Mouse (Mus musculus) kidney, embryonic 16.5 days (tissue): ENCODE measurements at regions not wholly inside any gene's neighbourhood (a gene's known extent, or its start where the extent isn't known, plus 50 kb on each side); places are given as distances from the start of the nearest gene placed in this dataset.
A peak's percentile ranks its signal among the peaks of the same experiment; 100 is the strongest.

Experiments
- ATAC-seq: fragments of 200-750 bp; cut with Nextera tagmentation; 2 replicates; pipeline ENCODE4 v1.8.0; 2017; ENCODE audit warnings: moderate TSS enrichment; ENCODE audit not compliant: low FRiP score, low TSS enrichment
- H3K27ac ChIP-seq: fragments of 300-500 bp; sonication (generic); 2 replicates; pipeline ENCODE4 v1.5.1; 2014; ENCODE audit warnings: low read length
- H3K27me3 ChIP-seq: fragments of 300-500 bp; sonication (generic); 2 replicates; pipeline ENCODE4 v1.6.1; 2014; ENCODE audit warnings: low read length, control low read depth, mixed read lengths; ENCODE audit not compliant: insufficient read depth
- H3K36me3 ChIP-seq: fragments of 300-500 bp; sonication (generic); 2 replicates; pipeline ENCODE4 v1.6.1; 2014; ENCODE audit warnings: low read length, control low read depth, mixed read lengths; ENCODE audit not compliant: insufficient read depth
- H3K4me1 ChIP-seq: fragments of 300-500 bp; sonication (generic); 2 replicates; pipeline ENCODE4 v1.6.1; 2014; ENCODE audit warnings: low read length, control low read depth, mixed read lengths; ENCODE audit not compliant: insufficient read depth
- H3K4me2 ChIP-seq: fragments of 300-500 bp; sonication (generic); replicated peaks from 2 replicates; pipeline ENCODE4 v1.6.1; 2014; ENCODE audit warnings: low read depth, low read length
- H3K4me3 ChIP-seq: fragments of 300-500 bp; sonication (generic); 2 replicates; pipeline ENCODE4 v1.5.1; 2014; ENCODE audit warnings: mild to moderate bottlenecking, low read length
- H3K9ac ChIP-seq: fragments of 300-500 bp; sonication (generic); replicated peaks from 2 replicates; pipeline ENCODE4 v1.6.1; 2014; ENCODE audit warnings: low read length
- H3K9me3 ChIP-seq: fragments of 300-500 bp; sonication (generic); 2 replicates; pipeline ENCODE4 v1.6.1; 2016; ENCODE audit warnings: low read length, control low read depth
- WGBS: fragments of 180-500 bp; shearing (Covaris S2); extraction: QIAGEN DNeasy Blood & Tissue Kit; methylation state at CpG from one replicate; pipeline ENCODE4 v1.1.7; 2014; 5-methylcytosine and 5-hydroxymethylcytosine counted together

DNA sequence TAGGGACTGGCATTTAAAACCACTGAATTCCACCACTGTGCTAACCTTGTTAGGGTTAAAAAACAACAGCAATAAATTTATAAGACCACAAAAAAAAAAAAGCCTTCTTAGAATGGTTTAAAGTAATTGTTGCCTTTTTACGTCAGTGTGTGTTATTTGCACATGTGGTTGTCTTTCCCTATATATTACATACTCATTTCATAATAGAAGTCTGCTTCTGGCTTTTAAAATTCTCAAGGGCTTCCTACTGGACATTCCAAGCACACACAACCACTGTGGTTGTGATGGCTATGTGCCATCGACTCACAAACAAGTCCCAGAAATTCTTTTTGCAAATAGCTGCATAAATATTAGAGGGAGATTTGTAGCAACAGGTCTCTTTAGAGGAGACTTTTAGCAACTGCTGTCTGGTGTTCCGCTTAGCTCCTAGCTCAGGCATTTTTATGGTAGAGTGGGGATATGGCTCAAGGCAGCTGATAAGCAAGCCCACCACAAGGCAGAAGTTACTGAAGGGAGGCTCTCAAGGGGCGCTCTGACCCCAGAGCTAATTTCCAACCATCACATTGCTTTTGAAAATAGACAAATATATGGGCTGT lies 138.8 kb upstream of the Gpc5 start:
- H3K9me3 ChIP-seq, result no peaks in the 10 kb centered on the region
- no peak for ATAC-seq
- peaks cover 6% of the 10 kb centered on the region; the same call in 1 of the 2 replicates for H3K4me1 ChIP-seq
- H3K4me2 ChIP-seq, result no peak overlapping the region
- H3K4me3 ChIP-seq, result no peak overlapping the region
- WGBS, result 37% methylated on average over 4 of the region's 4 CpGs
- no peak overlapping the region for H3K9ac ChIP-seq
- no peaks in the 10 kb centered on the region for H3K36me3 ChIP-seq
- H3K27ac ChIP-seq, result no peak overlapping the region
- H3K27me3 ChIP-seq, result no peaks in the 10 kb centered on the region

- 66% methylated on average over 4 of the region's 4 CpGs for WGBS
- no peak overlapping the region for H3K4me3 ChIP-seq
- H3K9me3 ChIP-seq, result no peaks in the 10 kb centered on the region
- peaks cover 6% of the 10 kb centered on the region; the same call in 1 of the 2 replicates for H3K4me1 ChIP-seq
- no peaks in the 10 kb centered on the region for H3K27me3 ChIP-seq
- no peak overlapping the region for H3K27ac ChIP-seq
- no peaks in the 10 kb centered on the region for H3K36me3 ChIP-seq
- ATAC-seq, result no peak
- no peak overlapping the region for H3K4me2 ChIP-seq
- no peak overlapping the region for H3K9ac ChIP-seq
Measured at GRCm38 (mm10) chr14:114954287-114954686, 137.7 kb upstream of the Gpc5 start.

GRCm38 (mm10) chr14:114955572-114955971 lies 136.4 kb upstream of the Gpc5 start:
- no peaks in the 10 kb centered on the region for H3K27me3 ChIP-seq
- H3K4me2 ChIP-seq, result no peak overlapping the region
- no peak overlapping the region for H3K9ac ChIP-seq
- no peak overlapping the region for H3K27ac ChIP-seq
- H3K4me1 ChIP-seq, result peaks cover 6% of the 10 kb centered on the region; the same call in 1 of the 2 replicates
- 35% methylated on average over 2 of the region's 2 CpGs for WGBS
- no peak overlapping the region for H3K4me3 ChIP-seq
- ATAC-seq, result no peak
- H3K36me3 ChIP-seq, result no peaks in the 10 kb centered on the region
- no peaks in the 10 kb centered on the region for H3K9me3 ChIP-seq

DNA sequence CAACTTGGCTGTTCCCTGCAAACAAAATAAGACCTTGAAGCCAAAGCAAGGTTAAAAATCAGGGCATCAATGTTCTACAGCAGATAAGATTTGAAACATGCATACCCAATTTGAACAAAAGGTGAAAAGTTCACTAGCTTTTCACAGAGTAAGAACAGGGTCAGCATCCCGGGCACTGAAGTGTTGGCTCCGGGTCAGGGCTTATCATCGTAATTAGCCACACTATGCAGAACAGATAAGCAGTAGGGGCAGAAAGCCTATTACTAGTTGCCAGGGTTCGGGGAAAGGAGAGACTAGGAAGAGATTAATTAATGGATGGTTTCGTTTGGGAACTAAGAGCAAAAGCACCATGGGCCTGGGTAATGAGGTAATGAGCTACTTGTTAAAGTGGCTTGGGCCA lies 131.7 kb upstream of the Gpc5 start:
- no peak overlapping the region for H3K4me3 ChIP-seq
- no peaks in the 10 kb centered on the region for H3K4me1 ChIP-seq
- H3K9me3 ChIP-seq, result no peaks in the 10 kb centered on the region
- 64% methylated on average over 5 of the region's 5 CpGs for WGBS
- H3K9ac ChIP-seq, result no peak overlapping the region
- no peak overlapping the region for H3K4me2 ChIP-seq
- ATAC-seq, result peak; percentile 46; the same call in 1 of the 2 replicates
- no peak overlapping the region for H3K27ac ChIP-seq
- H3K27me3 ChIP-seq, result no peaks in the 10 kb centered on the region
- H3K36me3 ChIP-seq, result no peaks in the 10 kb centered on the region

DNA sequence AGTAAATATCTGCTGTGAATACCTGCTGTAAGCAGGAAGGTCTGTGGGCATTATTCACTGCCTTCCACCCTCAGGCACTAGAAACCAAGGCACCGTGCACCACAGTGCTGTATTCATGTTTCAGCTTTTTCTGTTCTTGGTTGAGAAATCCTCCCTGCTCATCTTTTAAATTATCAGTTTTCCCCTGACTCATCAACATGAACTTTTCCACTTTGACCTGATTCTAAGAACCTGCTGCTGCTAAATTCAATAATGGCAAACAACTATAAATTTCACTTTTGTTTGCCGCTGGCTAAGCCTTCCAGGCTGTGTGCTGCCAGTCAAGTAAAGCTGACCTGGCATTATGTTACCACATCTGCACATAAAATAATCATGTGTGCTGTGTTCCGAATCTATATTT lies 126.1 kb upstream of the Gpc5 start:
- 50% methylated on average over 3 of the region's 3 CpGs for WGBS
- no peak overlapping the region for H3K4me2 ChIP-seq
- H3K4me1 ChIP-seq, result no peaks in the 10 kb centered on the region
- H3K9me3 ChIP-seq, result no peaks in the 10 kb centered on the region
- H3K4me3 ChIP-seq, result no peak overlapping the region
- H3K9ac ChIP-seq, result no peak overlapping the region
- no peak for ATAC-seq
- no peaks in the 10 kb centered on the region for H3K27me3 ChIP-seq
- H3K27ac ChIP-seq, result no peak overlapping the region
- no peaks in the 10 kb centered on the region for H3K36me3 ChIP-seq

- Histone ChIP-seq H3K4me3 (no peak overlapping the region), H3K9me3 (no peaks in the 10 kb centered on the region), H3K4me1 (no peaks in the 10 kb centered on the region), H3K4me2 (no peak overlapping the region), H3K27me3 (no peaks in the 10 kb centered on the region), H3K9ac (no peak overlapping the region), H3K36me3 (no peaks in the 10 kb centered on the region), H3K27ac (no peak overlapping the region)
- ATAC-seq, result no peak
- WGBS, result 92% methylated on average over 3 of the region's 3 CpGs
Measured at GRCm38 (mm10) chr14:114969020-114969419, 123.0 kb upstream of the Gpc5 start.

GRCm38 (mm10) chr14:114981120-114981519 lies 110.9 kb upstream of the Gpc5 start:
- H3K27ac ChIP-seq, result no peak overlapping the region

DNA sequence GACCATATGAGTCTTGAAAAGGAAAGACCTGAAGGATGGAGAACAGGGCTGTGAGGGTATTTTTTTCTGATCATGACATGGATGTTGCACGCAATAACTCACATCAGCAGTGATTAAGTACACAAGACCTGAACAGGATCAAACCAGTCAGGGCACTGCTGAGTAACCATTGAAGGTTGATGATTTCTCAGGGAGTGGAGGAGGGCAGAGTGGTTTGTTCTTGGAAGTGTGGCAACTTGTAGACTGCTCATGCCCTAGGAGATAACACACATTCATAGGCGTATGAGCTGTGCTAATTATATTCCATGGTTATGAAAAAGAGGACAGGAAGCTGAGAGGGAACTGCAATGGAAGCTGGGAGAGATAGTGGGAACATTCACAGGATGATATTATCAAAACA lies 88.8 kb upstream of the Gpc5 start:
- H3K27me3 ChIP-seq, result no peaks in the 10 kb centered on the region
- H3K4me1 ChIP-seq, result no peaks in the 10 kb centered on the region
- H3K36me3 ChIP-seq, result no peaks in the 10 kb centered on the region
- H3K27ac ChIP-seq, result no peak overlapping the region
- no peak overlapping the region for H3K4me2 ChIP-seq
- no peak for ATAC-seq
- H3K9ac ChIP-seq, result no peak overlapping the region
- 84% methylated on average over 2 of the region's 2 CpGs for WGBS
- no peak overlapping the region for H3K4me3 ChIP-seq
- no peaks in the 10 kb centered on the region for H3K9me3 ChIP-seq

More at GRCm38 (mm10) chr14:114981120-114981519, 110.9 kb upstream of the Gpc5 start:
- Histone ChIP-seq H3K27me3 (no peaks in the 10 kb centered on the region), H3K9ac (no peak overlapping the region), H3K36me3 (no peaks in the 10 kb centered on the region), H3K4me1 (no peaks in the 10 kb centered on the region), H3K9me3 (no peaks in the 10 kb centered on the region), H3K4me3 (no peak overlapping the region), H3K4me2 (no peak overlapping the region)
- ATAC-seq, result no peak
- WGBS, result 79% methylated on average over 3 of the region's 3 CpGs

DNA sequence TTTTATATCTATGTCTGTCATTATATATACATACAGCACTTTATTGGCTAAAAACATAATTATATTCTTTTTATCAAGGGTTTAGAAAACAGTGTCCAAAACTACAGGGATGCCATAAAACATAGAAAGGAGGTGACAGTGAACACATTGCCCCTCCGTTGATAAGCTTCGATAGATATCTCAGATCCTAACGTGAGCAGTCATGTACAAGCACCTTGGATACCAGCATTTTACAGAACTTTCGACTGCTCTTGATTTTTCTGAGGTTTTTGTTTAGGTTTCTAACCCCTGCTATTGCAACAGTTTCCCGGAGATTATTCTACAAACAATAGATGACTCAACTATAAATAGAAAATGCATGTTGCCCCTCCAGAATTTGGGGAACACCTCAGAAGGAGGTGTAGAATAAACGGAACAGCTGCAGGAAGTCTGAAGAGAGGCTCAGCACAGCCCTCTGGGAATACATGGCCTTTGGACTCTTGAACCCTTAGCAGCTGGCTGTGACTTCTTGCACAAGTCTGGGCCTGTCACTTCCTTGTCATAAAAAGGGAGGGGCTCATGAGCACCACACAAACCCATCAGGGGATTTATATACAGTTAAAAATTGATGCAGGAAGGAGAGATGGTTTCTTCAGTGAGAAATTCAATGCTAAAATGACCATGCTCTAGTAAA lies 87.1 kb upstream of the Gpc5 start:
- Histone ChIP-seq H3K27ac (no peak overlapping the region), H3K4me2 (no peak overlapping the region), H3K36me3 (no peaks in the 10 kb centered on the region), H3K4me1 (no peaks in the 10 kb centered on the region), H3K9ac (no peak overlapping the region), H3K4me3 (no peak overlapping the region), H3K9me3 (no peaks in the 10 kb centered on the region), H3K27me3 (no peaks in the 10 kb centered on the region)
- 0 out of 2 replicates have a peak, but pooled peaks have one; percentile 51 for ATAC-seq
- WGBS, result 72% methylated on average over 6 of the region's 6 CpGs

DNA sequence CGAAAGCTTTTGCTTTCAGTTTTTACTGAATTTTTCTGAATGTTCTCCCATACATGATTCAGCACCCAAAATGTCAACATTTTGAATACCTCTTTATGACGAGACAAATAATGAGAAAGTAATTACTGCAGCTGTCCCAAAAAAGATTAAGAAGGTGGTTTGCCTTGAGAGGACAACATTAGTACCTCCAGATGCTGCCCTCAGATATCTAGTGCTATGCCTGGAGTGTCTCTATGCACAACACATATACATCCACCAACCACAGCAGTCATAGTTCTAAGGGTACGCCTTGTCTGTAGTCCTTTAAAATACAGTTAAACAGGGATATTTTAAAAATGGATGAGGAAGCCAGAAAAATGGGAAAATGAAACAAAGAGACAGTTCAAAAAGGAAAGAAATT lies 81.1 kb upstream of the Gpc5 start:
- Histone ChIP-seq H3K4me3 (no peak overlapping the region), H3K27me3 (no peaks in the 10 kb centered on the region), H3K4me1 (no peaks in the 10 kb centered on the region), H3K27ac (no peak overlapping the region), H3K9ac (no peak overlapping the region), H3K4me2 (no peak overlapping the region), H3K9me3 (no peaks in the 10 kb centered on the region), H3K36me3 (no peaks in the 10 kb centered on the region)
- ATAC-seq, result no peak
- WGBS, result 91% methylated on average over 3 of the region's 3 CpGs
